Mouse (Mus musculus): ENCODE data around the gene Notch2. TPM values are rescaled to one million over a fixed set of nuclear protein-coding genes. Genes with fewer than 3 reads are reported as not detected.

The Notch2 gene
- total and polyA plus RNA-seq, 3 experiments = 3.3 to 11.3 (median 11.1) TPM

GRCm38 (mm10) chr3:98185163-98185714 lies 171.9 kb downstream of the Notch2 start:
- in situ Hi-C loops (cut with MboI; ENCODE audit: low pct_ligation_motif_present, low pct_unique_long_range_greater_than_20kb, low sequenced_read_pairs) = no loop called here
- no peak overlapping the region for H3K9ac ChIP-seq (ENCODE audit: insufficient read depth, low read depth)
- no peaks in the 10 kb centered on the region for H3K79me2 ChIP-seq (replicated peaks; ENCODE audit: control insufficient read depth, extremely low read depth, insufficient read depth, poor library complexity, severe bottlenecking)
- no peaks in the 10 kb centered on the region for H3K9me3 ChIP-seq (replicated peaks; ENCODE audit: low read length)
- no peaks in the 10 kb centered on the region for H3K27me3 ChIP-seq (replicated peaks)
- H3K36me3 ChIP-seq (replicated peaks in 1 of 2; ENCODE audit: control insufficient read depth in 1 of 2, insufficient read depth in 1 of 2, low read length in 1 of 2) = no peaks in the 10 kb centered on the region
- no peak for DNase-seq (ENCODE audit: extremely low read depth)
- no peak overlapping the region for H3K27ac ChIP-seq (ENCODE audit: insufficient read depth, low read depth)
- no peak overlapping the region for H3K4me2 ChIP-seq (ENCODE audit: insufficient read depth, low read depth, poor library complexity, severe bottlenecking)
- no peaks in the 10 kb centered on the region for H3K4me1 ChIP-seq (ENCODE audit: control insufficient read depth in 1 of 2, insufficient read depth in 2 of 2)
- TF ChIP-seq JUN (IDR thresholded peaks at IDR 0.05; ENCODE audit: insufficient read depth, low read depth, low read length) (no peak), NRF1 (IDR thresholded peaks at IDR 0.05; ENCODE audit: low read depth, low read length) (0 out of 2 replicates have a peak, but pooled peaks have one; percentile 43)
- dilution Hi-C loops (cut with MboI; ENCODE audit: extremely low pct_ligation_motif_present, extremely low pct_unique_long_range_greater_than_20kb, low sequenced_read_pairs) = no loop called here
- H3K4me3 ChIP-seq (replicated peaks in 1 of 3; ENCODE audit: low read depth in 2 of 3, low read length in 2 of 3, poor library complexity in 1 of 3) = no peak overlapping the region

- H3K27me3 ChIP-seq (replicated peaks) = no peaks in the 10 kb centered on the region
- in situ Hi-C loops (cut with MboI; ENCODE audit: low pct_ligation_motif_present, low pct_unique_long_range_greater_than_20kb, low sequenced_read_pairs) = no loop called here
- no peak for DNase-seq (ENCODE audit: extremely low read depth)
- H3K4me2 ChIP-seq (ENCODE audit: insufficient read depth, low read depth, poor library complexity, severe bottlenecking) = no peak overlapping the region
- no peak overlapping the region for H3K27ac ChIP-seq (ENCODE audit: insufficient read depth, low read depth)
- dilution Hi-C loops (cut with MboI; ENCODE audit: extremely low pct_ligation_motif_present, extremely low pct_unique_long_range_greater_than_20kb, low sequenced_read_pairs) = no loop called here
- H3K36me3 ChIP-seq (replicated peaks in 1 of 2; ENCODE audit: control insufficient read depth in 1 of 2, insufficient read depth in 1 of 2, low read length in 1 of 2) = no peaks in the 10 kb centered on the region
- no peaks in the 10 kb centered on the region for H3K4me1 ChIP-seq (ENCODE audit: control insufficient read depth in 1 of 2, insufficient read depth in 2 of 2)
- H3K79me2 ChIP-seq (replicated peaks; ENCODE audit: control insufficient read depth, extremely low read depth, insufficient read depth, poor library complexity, severe bottlenecking) = no peaks in the 10 kb centered on the region
- H3K9ac ChIP-seq (ENCODE audit: insufficient read depth, low read depth) = no peak overlapping the region
- H3K9me3 ChIP-seq (replicated peaks; ENCODE audit: low read length) = no peaks in the 10 kb centered on the region
- no peak for TF ChIP-seq ELF1 (IDR thresholded peaks at IDR 0.05; ENCODE audit: low read depth, low read length)
- no peak for TF ChIP-seq EP300 (IDR thresholded peaks at IDR 0.05; ENCODE audit: low read length)
- TF ChIP-seq USF1 (IDR thresholded peaks at IDR 0.05; ENCODE audit: low read depth, low read length) = no peak
- no peak for TF ChIP-seq MAX (IDR thresholded peaks at IDR 0.05; ENCODE audit: low read length)
- no peak overlapping the region for H3K4me3 ChIP-seq (replicated peaks in 1 of 3; ENCODE audit: low read depth in 2 of 3, low read length in 2 of 3, poor library complexity in 1 of 3)
Observed at GRCm38 (mm10) chr3:98187777-98188176, 174.4 kb downstream of the Notch2 start.

GRCm38 (mm10) chr3:98197711-98198532 lies 184.6 kb downstream of the Notch2 start:
- in situ Hi-C loops (cut with MboI; ENCODE audit: low pct_ligation_motif_present, low pct_unique_long_range_greater_than_20kb, low sequenced_read_pairs) = no loop called here
- Histone ChIP-seq H3K9ac (ENCODE audit: insufficient read depth, low read depth) (no peak overlapping the region), H3K79me2 (replicated peaks; ENCODE audit: control insufficient read depth, extremely low read depth, insufficient read depth, poor library complexity, severe bottlenecking) (no peaks in the 10 kb centered on the region), H3K4me2 (ENCODE audit: insufficient read depth, low read depth, poor library complexity, severe bottlenecking) (no peak overlapping the region), H3K9me3 (replicated peaks; ENCODE audit: low read length) (no peaks in the 10 kb centered on the region), H3K27me3 (replicated peaks) (peaks cover 11% of the 10 kb centered on the region), H3K4me3 (replicated peaks in 1 of 3; ENCODE audit: low read depth in 2 of 3, low read length in 2 of 3, poor library complexity in 1 of 3) (no peak overlapping the region), H3K36me3 (replicated peaks in 1 of 2; ENCODE audit: control insufficient read depth in 1 of 2, insufficient read depth in 1 of 2, low read length in 1 of 2) (no peaks in the 10 kb centered on the region), H3K27ac (ENCODE audit: insufficient read depth, low read depth) (no peak overlapping the region), H3K4me1 (ENCODE audit: control insufficient read depth in 1 of 2, insufficient read depth in 2 of 2) (0 out of 4 replicates have a peak, but pooled peaks cover 0 to 4% of the 10 kb centered on the region in 2 experiments)
- DNase-seq (ENCODE audit: extremely low read depth) = no peak
- TF ChIP-seq JUND (conservative IDR thresholded peaks at IDR 0.05; ENCODE audit: low read depth, low read length) (no peak), ZMIZ1 (IDR thresholded peaks at IDR 0.05; ENCODE audit: low read depth, low read length) (no peak), HCFC1 (IDR thresholded peaks at IDR 0.05; ENCODE audit: low read depth, low read length) (no peak), POLR2A (IDR thresholded peaks at IDR 0.05; ENCODE audit: low read depth, low read length) (no peak), E2F4 (IDR thresholded peaks at IDR 0.05; ENCODE audit: insufficient replicate concordance, low read depth, low read length) (no peak), MEF2A (IDR thresholded peaks at IDR 0.05; ENCODE audit: borderline replicate concordance, low read depth, low read length) (no peak), MAFK (IDR thresholded peaks at IDR 0.05; ENCODE audit: insufficient replicate concordance, low read length) (no peak), MYC (IDR thresholded peaks at IDR 0.05; ENCODE audit: low read depth, low read length) (no peak), USF1 (IDR thresholded peaks at IDR 0.05; ENCODE audit: low read depth, low read length) (no peak), TCF12 (IDR thresholded peaks at IDR 0.05; ENCODE audit: low read depth, low read length) (no peak)
- dilution Hi-C loops (cut with MboI; ENCODE audit: extremely low pct_ligation_motif_present, extremely low pct_unique_long_range_greater_than_20kb, low sequenced_read_pairs) = no loop called here

Data from CH12.LX (cell line).